Comparison of ENCODE assay signal across 26 mouse cellular contexts in genomic region chr7:19651063-19651786, GRCm38 (mm10). TPM values are rescaled to one million over a fixed set of nuclear protein-coding genes. Genes with fewer than 3 reads are reported as not detected.
DNase-seq lines count a peak whose midpoint lies in the region; ATAC-seq and TF ChIP-seq lines count a peak whose summit lies in the region.
"Had no signal": no experiment of that assay in that cellular context is flagged by ENCODE, and none has a peak within 500 bp of the region (broad histone marks: within the 10 kb centered on the region; RNA-seq: fewer than 3 reads in every experiment).

No protein-coding gene starts in this region.

- 47% methylated on average over 6 of the region's 6 CpGs for WGBS in liver, embryonic 12.5 days (ENCODE audit: insufficient replicate concordance)
- WGBS in liver, postnatal 0 days (ENCODE audit: insufficient replicate concordance): 56% methylated on average over 6 of the region's 6 CpGs
- 48% methylated on average over 6 of the region's 6 CpGs for WGBS in liver, embryonic 16.5 days (ENCODE audit: insufficient replicate concordance)

- TF ChIP-seq CTCF in liver, postnatal 0 days (IDR thresholded peaks at IDR 0.05; ENCODE audit: low read depth): no peak

- peak overlapping the region; percentile 38 for H3K4me2 ChIP-seq in liver, embryonic 12.5 days
- H3K4me2 ChIP-seq in liver, postnatal 0 days (ENCODE audit: low read depth, low read length): no peak overlapping the region
- peak overlapping the region; percentile 11; the same call in 1 of the 2 replicates for H3K4me2 ChIP-seq in liver, embryonic 16.5 days (ENCODE audit: low read depth, low read length)
- H3K4me2 ChIP-seq: embryonic facial prominence, embryonic 13.5 days; forebrain, embryonic 15.5 days; heart, embryonic 15.5 days; limb, embryonic 12.5 days; lung, embryonic 15.5 days; midbrain, embryonic 12.5 days had no signal

- peaks cover 91% of the 10 kb centered on the region for H3K36me3 ChIP-seq in liver, embryonic 12.5 days
- H3K36me3 ChIP-seq in liver, postnatal 0 days (replicated peaks; ENCODE audit: insufficient read depth, low read length): peaks cover 58% of the 10 kb centered on the region
- peaks cover 20% of the 10 kb centered on the region for H3K36me3 ChIP-seq in liver, embryonic 16.5 days (ENCODE audit: control insufficient read depth, insufficient read depth)

- DNase-seq in kidney, adult 11 months: peak; percentile 24
- DNase-seq in kidney, adult 8-10 months: no peak
- DNase-seq in liver, postnatal 0 days: no peak
- DNase-seq: cerebellum, adult 9-10 months; gastrocnemius, postnatal 14 days; heart, adult 18-20 months; retina, postnatal 1 day; thymus, adult 2 months had no signal

- H3K9me3 ChIP-seq in liver, embryonic 12.5 days (replicated peaks): no peaks in the 10 kb centered on the region
- no peaks in the 10 kb centered on the region for H3K9me3 ChIP-seq in liver, postnatal 0 days (ENCODE audit: low read length)
- no peaks in the 10 kb centered on the region for H3K9me3 ChIP-seq in liver, embryonic 16.5 days (replicated peaks; ENCODE audit: control insufficient read depth, low read length)
- H3K9me3 ChIP-seq: embryonic facial prominence, embryonic 13.5 days; forebrain, embryonic 15.5 days; heart, embryonic 15.5 days; limb, embryonic 12.5 days; lung, embryonic 15.5 days; midbrain, embryonic 12.5 days had no signal

- peak overlapping the region; percentile 36; the same call in 1 of the 2 replicates for H3K9ac ChIP-seq in liver, embryonic 12.5 days
- H3K9ac ChIP-seq in liver, postnatal 0 days (replicated peaks): no peak overlapping the region
- H3K9ac ChIP-seq in liver, embryonic 16.5 days (ENCODE audit: low read depth, low read length): no peak overlapping the region
- H3K9ac ChIP-seq: embryonic facial prominence, embryonic 13.5 days; forebrain, embryonic 15.5 days; heart, embryonic 15.5 days; limb, embryonic 12.5 days; lung, embryonic 15.5 days; midbrain, embryonic 12.5 days had no signal

- H3K4me1 ChIP-seq in liver, embryonic 12.5 days: peaks cover 22% of the 10 kb centered on the region
- H3K4me1 ChIP-seq in liver, postnatal 0 days (ENCODE audit: insufficient read depth): no peaks in the 10 kb centered on the region; the same call in 1 of the 2 replicates
- peaks cover 10% of the 10 kb centered on the region for H3K4me1 ChIP-seq in liver, embryonic 16.5 days (ENCODE audit: control insufficient read depth, low read depth, low read length)
- H3K4me1 ChIP-seq: embryonic facial prominence, embryonic 13.5 days; forebrain, embryonic 15.5 days; heart, embryonic 15.5 days; limb, embryonic 12.5 days; lung, embryonic 15.5 days; midbrain, embryonic 12.5 days had no signal

- H3K27me3 ChIP-seq in liver, embryonic 12.5 days (replicated peaks): no peaks in the 10 kb centered on the region
- H3K27me3 ChIP-seq in liver, postnatal 0 days (ENCODE audit: insufficient read depth, low read length): no peaks in the 10 kb centered on the region
- no peaks in the 10 kb centered on the region for H3K27me3 ChIP-seq in liver, embryonic 16.5 days (ENCODE audit: control insufficient read depth, insufficient read depth, low read depth, low read length)
- H3K27me3 ChIP-seq: CH12.LX; embryonic facial prominence, embryonic 13.5 days; forebrain, embryonic 15.5 days; heart, embryonic 15.5 days; limb, embryonic 12.5 days; lung, embryonic 15.5 days; midbrain, embryonic 12.5 days had no signal

- TF ChIP-seq EP300 in liver, postnatal 0 days (IDR thresholded peaks at IDR 0.05; ENCODE audit: low read depth): no peak

- H3K4me3 ChIP-seq in liver, embryonic 12.5 days: no peak overlapping the region
- no peak overlapping the region for H3K4me3 ChIP-seq in liver, postnatal 0 days (ENCODE audit: low read depth, low read length)
- no peak overlapping the region for H3K4me3 ChIP-seq in liver, embryonic 16.5 days (ENCODE audit: low read depth, low read length)
- H3K4me3 ChIP-seq: embryonic facial prominence, embryonic 13.5 days; forebrain, embryonic 15.5 days; heart, embryonic 15.5 days; limb, embryonic 12.5 days; lung, embryonic 15.5 days; midbrain, embryonic 12.5 days had no signal

- peak overlapping the region; percentile 61 for H3K27ac ChIP-seq in liver, embryonic 12.5 days
- H3K27ac ChIP-seq in liver, postnatal 0 days (ENCODE audit: low read depth): no peak overlapping the region
- H3K27ac ChIP-seq in liver, embryonic 16.5 days (ENCODE audit: low read length): peak overlapping the region; percentile 12; the same call in 1 of the 2 replicates
- H3K27ac ChIP-seq: embryonic facial prominence, embryonic 13.5 days; forebrain, embryonic 15.5 days; heart, embryonic 15.5 days; limb, embryonic 12.5 days; lung, embryonic 15.5 days; midbrain, embryonic 12.5 days had no signal

- peak; percentile 63; the same call in 1 of the 2 replicates for ATAC-seq in liver, embryonic 12.5 days
- ATAC-seq in liver, postnatal 0 days: no peak
- ATAC-seq in hematopoietic stem cell, adult 5-6 weeks (replicated peaks in 1 of 2; ENCODE audit: insufficient read depth in 1 of 2, low FRiP score in 2 of 2, low TSS enrichment in 1 of 2, low read depth in 1 of 2, poor library complexity in 2 of 2, severe bottlenecking in 2 of 2): peak; percentile 39 to 49; a peak in 2 of 4 replicates
- ATAC-seq in liver, embryonic 16.5 days (ENCODE audit: low read depth): peak; percentile 50; the same call in 1 of the 2 replicates
- no peak for ATAC-seq in inflammation-experienced regulatory T-cells, adult 6 months
- ATAC-seq: forebrain, embryonic 15.5 days had no signal

RNA-seq across cellular contexts. Expression of gene Clptm1, which starts 13.6 kb away (rescaled TPM):
- 75.1 and 75.2 TPM in 2 replicates for polyA plus RNA-seq in liver, embryonic 12.5 days (2016; fragmentation: Nextera tagmentation; extraction: Ambion mirVana)
- 40.3 and 44.4 TPM in 2 replicates for polyA plus RNA-seq in liver, postnatal 0 days (2015; fragmentation: Nextera tagmentation; extraction: Ambion mirVana)
- total RNA-seq in hematopoietic stem cell, adult 5-6 weeks (2017): 21.4 and 26.4 TPM in 2 replicates
- 36.2 and 42.7 TPM in 2 replicates for polyA plus RNA-seq in liver, embryonic 16.5 days (2015; fragmentation: Nextera tagmentation; extraction: Ambion mirVana)
- polyA plus RNA-seq in inflammation-experienced regulatory T-cells, adult 6 months (2017; shearing (Covaris generic)): 10 to 100 TPM; 21.4 to 44.1 (median 27.2) TPM

RNA-seq across cellular contexts. Expression of gene Relb, which starts 22.0 kb away (rescaled TPM):
- polyA plus RNA-seq in liver, embryonic 12.5 days (2016; fragmentation: Nextera tagmentation; extraction: Ambion mirVana): 1.9 and 2.6 TPM in 2 replicates
- polyA plus RNA-seq in liver, postnatal 0 days (2015; fragmentation: Nextera tagmentation; extraction: Ambion mirVana): 2.2 and 2.3 TPM in 2 replicates
- total RNA-seq in hematopoietic stem cell, adult 5-6 weeks (2017): 8.7 and 12.4 TPM in 2 replicates
- 1.5 and 1.7 TPM in 2 replicates for polyA plus RNA-seq in liver, embryonic 16.5 days (2015; fragmentation: Nextera tagmentation; extraction: Ambion mirVana)
- 10 to 100 TPM; 11.2 to 18.9 (median 17.4) TPM for polyA plus RNA-seq in inflammation-experienced regulatory T-cells, adult 6 months (2017; shearing (Covaris generic))

RNA-seq across cellular contexts. Expression of gene Apoc2, which starts 26.5 kb away (rescaled TPM):
- polyA plus RNA-seq in liver, embryonic 12.5 days (2016; fragmentation: Nextera tagmentation; extraction: Ambion mirVana): 389 and 406 TPM in 2 replicates
- 2,864 and 3,070 TPM in 2 replicates for polyA plus RNA-seq in liver, postnatal 0 days (2015; fragmentation: Nextera tagmentation; extraction: Ambion mirVana)
- 6.1 TPM in 1 of 2 replicates, not detected in the other for total RNA-seq in hematopoietic stem cell, adult 5-6 weeks (2017)
- 1,344 and 1,420 TPM in 2 replicates for polyA plus RNA-seq in liver, embryonic 16.5 days (2015; fragmentation: Nextera tagmentation; extraction: Ambion mirVana)
- not detected for polyA plus RNA-seq in inflammation-experienced regulatory T-cells, adult 6 months (2017; shearing (Covaris generic))
- total RNA-seq: CH12.LX; layer of hippocampus, postnatal 14 days; MEL had no signal
- polyA plus RNA-seq: cortical plate, adult 2 months; embryonic facial prominence, embryonic 13.5 days; forebrain, embryonic 15.5 days; hindbrain, embryonic 11.5 days; limb, embryonic 12.5 days; midbrain, embryonic 12.5 days had no signal

RNA-seq across cellular contexts. Expression of gene Gm44805, which starts 30.0 kb away (rescaled TPM):
- polyA plus RNA-seq in liver, embryonic 12.5 days (2016; fragmentation: Nextera tagmentation; extraction: Ambion mirVana): 2.7 and 4.9 TPM in 2 replicates
- polyA plus RNA-seq in liver, postnatal 0 days (2015; fragmentation: Nextera tagmentation; extraction: Ambion mirVana): 187 and 234 TPM in 2 replicates
- not detected in 2 replicates for total RNA-seq in hematopoietic stem cell, adult 5-6 weeks (2017)
- 20.6 and 35.3 TPM in 2 replicates for polyA plus RNA-seq in liver, embryonic 16.5 days (2015; fragmentation: Nextera tagmentation; extraction: Ambion mirVana)
- polyA plus RNA-seq in inflammation-experienced regulatory T-cells, adult 6 months (2017; shearing (Covaris generic)): not detected
- total RNA-seq: CH12.LX; gastrocnemius, postnatal 14 days; heart, adult 18-20 months; layer of hippocampus, postnatal 14 days; MEL; monocyte, adult 5-6 weeks had no signal
- polyA plus RNA-seq: cortical plate, adult 2 months; embryonic facial prominence, embryonic 13.5 days; forebrain, embryonic 15.5 days; hindbrain, embryonic 11.5 days; limb, embryonic 12.5 days; lung, embryonic 15.5 days; midbrain, embryonic 12.5 days; neural tube, embryonic 11.5 days; thymus, adult 2 months; urinary bladder, adult 2 months had no signal

RNA-seq across cellular contexts. Expression of gene Apoc4, which starts 30.1 kb away (rescaled TPM):
- 15.4 and 18.1 TPM in 2 replicates for polyA plus RNA-seq in liver, embryonic 12.5 days (2016; fragmentation: Nextera tagmentation; extraction: Ambion mirVana)
- 2,808 and 2,914 TPM in 2 replicates for polyA plus RNA-seq in liver, postnatal 0 days (2015; fragmentation: Nextera tagmentation; extraction: Ambion mirVana)
- total RNA-seq in hematopoietic stem cell, adult 5-6 weeks (2017): not detected in 2 replicates
- 405 and 488 TPM in 2 replicates for polyA plus RNA-seq in liver, embryonic 16.5 days (2015; fragmentation: Nextera tagmentation; extraction: Ambion mirVana)
- 1 to 10 TPM in 2 of 3 experiments, not detected in 1; 1.0 to 1.4 TPM for polyA plus RNA-seq in inflammation-experienced regulatory T-cells, adult 6 months (2017; shearing (Covaris generic))
- total RNA-seq: CH12.LX; gastrocnemius, postnatal 14 days; heart, adult 18-20 months; layer of hippocampus, postnatal 14 days; MEL had no signal
- polyA plus RNA-seq: cortical plate, adult 2 months; embryonic facial prominence, embryonic 13.5 days; forebrain, embryonic 15.5 days; hindbrain, embryonic 11.5 days; limb, embryonic 12.5 days; neural tube, embryonic 11.5 days had no signal

Comparison
In these comparisons a context has a peak if more than half of its experiments do, and no peak if none do; other contexts are left out.
1. ATAC-seq: peak in liver, embryonic 12.5 days (single experiment), hematopoietic stem cell, adult 5-6 weeks (2 of 2) and liver, embryonic 16.5 days (single experiment); none in liver, postnatal 0 days (single experiment) and inflammation-experienced regulatory T-cells, adult 6 months (single experiment).
2. RNA of gene Apoc2, which starts 26.5 kb away (polyA plus RNA-seq): 2,864 to 3,070 TPM in liver, postnatal 0 days, 1,344 to 1,420 TPM in liver, embryonic 16.5 days and 389 to 406 TPM in liver, embryonic 12.5 days; not detected in inflammation-experienced regulatory T-cells, adult 6 months; every median in the first group is over 100 times any median in the second.